Mouse (Mus musculus): ENCODE measurements around the gene Ccdc70. TPM values are rescaled to one million over a fixed set of nuclear protein-coding genes. Genes with fewer than 3 reads are reported as not detected.

Ccdc70 gene
- polyA plus RNA-seq, 1 experiment from 2014 or later, result not detected

DNA sequence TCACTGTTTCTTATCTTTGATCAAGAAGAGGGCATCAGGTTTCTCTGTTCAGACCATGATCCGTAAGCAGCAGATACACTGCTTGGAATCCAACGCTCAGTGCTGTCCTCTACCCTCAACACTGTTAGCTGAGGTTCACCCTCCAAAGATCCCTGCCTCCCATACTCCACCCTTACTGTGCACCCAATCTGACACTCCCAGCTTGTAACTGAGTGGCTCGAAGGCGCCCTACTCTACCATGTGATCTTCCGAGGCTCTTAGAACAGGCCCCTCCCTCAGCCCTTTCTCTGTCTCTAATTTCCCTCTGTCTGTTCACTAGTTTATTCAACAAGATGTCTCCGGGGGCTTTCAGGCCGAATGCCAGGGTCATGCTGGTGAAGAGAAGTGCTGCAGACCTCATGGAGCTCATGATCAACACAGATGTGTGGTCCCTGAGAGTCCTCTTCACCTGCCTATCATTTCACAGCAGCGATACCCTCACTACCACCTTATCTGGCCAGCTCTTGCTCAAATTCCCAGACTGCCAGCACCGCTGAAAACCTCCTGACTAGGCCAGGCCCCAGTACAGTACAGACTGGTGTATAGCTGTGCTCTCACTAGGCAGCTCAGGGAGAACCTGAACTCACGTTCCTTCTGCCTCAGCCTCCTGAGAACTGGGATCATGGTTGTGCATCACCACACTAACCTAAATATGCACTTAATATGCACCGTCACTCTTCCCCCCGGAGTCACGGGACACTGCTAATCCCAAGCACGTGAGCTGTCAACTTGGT lies 35.4 kb downstream of the Ccdc70 start:
- Histone ChIP-seq H3K79me2 (ENCODE audit: inconsistent target) (no peaks in the 10 kb centered on the region), H3K4me3 (ENCODE audit: inconsistent target) (no peak overlapping the region), H3K36me3 (ENCODE audit: inconsistent target) (no peaks in the 10 kb centered on the region), H3K27ac (no peak overlapping the region)
- 90% methylated on average over 14 of the region's 14 CpGs for WGBS (ENCODE audit: missing documents)

DNA sequence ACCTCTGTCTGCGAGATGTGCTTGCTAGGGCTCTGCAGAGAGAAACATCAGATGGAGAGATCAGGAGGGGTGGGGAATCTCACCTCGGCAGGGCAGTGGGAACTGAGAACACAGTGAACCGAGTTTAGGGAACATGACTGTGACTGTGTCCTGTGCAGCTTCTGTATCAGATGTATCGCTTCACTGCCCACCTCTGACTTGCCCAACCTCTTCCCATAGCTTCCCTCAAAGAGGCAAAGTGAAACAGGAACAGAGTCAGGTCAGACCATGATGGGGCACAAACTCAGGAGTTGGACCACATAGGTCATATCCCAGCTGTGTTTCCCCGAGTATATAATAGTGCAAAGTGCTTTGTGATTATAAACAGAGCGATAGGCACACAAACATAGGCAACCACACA lies 36.8 kb downstream of the Ccdc70 start:
- H3K36me3 ChIP-seq (ENCODE audit: inconsistent target), result no peaks in the 10 kb centered on the region
- no peak overlapping the region for H3K27ac ChIP-seq
- H3K79me2 ChIP-seq (ENCODE audit: inconsistent target), result no peaks in the 10 kb centered on the region
- H3K4me3 ChIP-seq (ENCODE audit: inconsistent target), result no peak overlapping the region
- 60% methylated on average over 6 of the region's 6 CpGs for WGBS (ENCODE audit: missing documents)

DNA sequence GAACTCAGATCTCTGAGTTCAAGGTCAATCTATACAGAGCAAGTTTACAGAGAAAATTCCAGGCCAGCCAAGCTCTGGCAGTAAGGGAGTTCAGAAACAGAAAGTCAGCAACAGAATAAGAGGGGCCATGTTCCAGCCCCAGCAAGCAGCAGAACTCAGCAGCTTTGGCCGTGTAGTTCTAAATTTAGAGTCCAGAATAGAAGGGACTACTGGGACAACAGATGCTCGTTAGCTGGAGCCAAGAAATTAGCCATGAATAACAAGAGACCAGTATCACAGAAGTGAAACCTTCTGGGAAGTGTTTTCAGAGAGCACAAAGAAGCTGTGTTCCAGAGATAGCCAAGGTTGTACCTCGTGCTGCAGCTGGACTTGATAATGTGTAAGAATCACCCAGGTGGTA lies 39.8 kb downstream of the Ccdc70 start:
- 77% methylated on average over 3 of the region's 3 CpGs for WGBS (ENCODE audit: missing documents)
- H3K79me2 ChIP-seq (ENCODE audit: inconsistent target), result no peaks in the 10 kb centered on the region
- H3K36me3 ChIP-seq (ENCODE audit: inconsistent target), result no peaks in the 10 kb centered on the region
- no peak overlapping the region for H3K4me3 ChIP-seq (ENCODE audit: inconsistent target)
- no peak overlapping the region for H3K27ac ChIP-seq

DNA sequence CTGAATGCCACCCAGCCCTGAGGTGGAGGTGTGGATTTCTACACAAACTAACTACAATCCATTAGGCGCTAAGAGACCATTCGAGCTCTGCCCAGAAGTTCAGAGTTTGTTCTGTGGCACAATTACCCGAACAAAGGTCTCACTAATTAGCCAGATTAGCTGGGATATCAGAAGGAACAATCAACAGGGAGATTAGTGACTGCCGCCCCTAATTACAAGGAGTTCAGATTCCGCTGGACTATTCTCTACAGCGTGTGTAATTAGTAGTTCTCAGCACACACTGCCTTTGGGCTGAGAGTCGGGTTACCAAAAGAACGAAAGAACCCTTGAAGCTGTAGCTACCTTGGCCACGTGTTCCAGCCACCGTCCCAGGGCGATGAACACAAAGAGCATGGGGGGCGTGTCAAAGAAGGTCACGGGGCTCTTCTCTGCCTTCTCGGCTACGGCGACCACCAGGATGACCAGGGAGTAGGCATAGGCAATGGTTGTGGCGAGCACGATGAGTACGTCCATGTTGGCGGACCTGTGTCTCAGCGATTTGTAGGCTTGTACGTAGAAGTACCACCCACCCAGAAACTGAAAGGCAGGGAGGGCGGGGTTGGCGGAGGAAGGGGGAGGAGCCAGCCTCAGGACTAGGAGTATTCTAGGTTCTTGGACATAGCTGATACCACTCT lies 43.6 kb downstream of the Ccdc70 start:
- no peak overlapping the region for H3K27ac ChIP-seq
- H3K79me2 ChIP-seq (ENCODE audit: inconsistent target), result no peaks in the 10 kb centered on the region
- WGBS (ENCODE audit: missing documents), result 80% methylated on average over 24 of the region's 24 CpGs
- no peaks in the 10 kb centered on the region for H3K36me3 ChIP-seq (ENCODE audit: inconsistent target)
- no peak overlapping the region for H3K4me3 ChIP-seq (ENCODE audit: inconsistent target)

DNA sequence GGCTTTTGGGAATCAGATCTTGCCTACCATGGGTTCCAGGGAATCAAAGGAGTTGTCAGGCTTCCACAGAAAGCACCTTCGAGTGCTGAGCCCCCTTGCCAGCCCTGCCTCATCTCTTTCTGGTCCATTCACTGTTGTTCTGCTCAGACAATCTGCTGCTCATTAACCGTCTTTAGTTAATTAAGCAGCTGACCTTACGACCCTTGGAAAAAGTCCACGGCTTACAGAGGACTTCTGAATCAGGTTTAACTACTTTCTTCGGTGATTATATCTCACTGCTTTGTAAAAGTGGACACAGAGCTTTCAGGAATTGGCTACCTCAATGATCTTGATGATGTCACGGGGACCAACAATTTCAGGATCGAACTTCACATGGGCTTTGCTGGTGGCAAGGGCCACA lies 48.2 kb downstream of the Ccdc70 start:
- H3K4me3 ChIP-seq (ENCODE audit: inconsistent target), result no peak overlapping the region
- no peak overlapping the region for H3K27ac ChIP-seq
- no peaks in the 10 kb centered on the region for H3K36me3 ChIP-seq (ENCODE audit: inconsistent target)
- 85% methylated on average over 7 of the region's 7 CpGs for WGBS (ENCODE audit: missing documents)
- no peaks in the 10 kb centered on the region for H3K79me2 ChIP-seq (ENCODE audit: inconsistent target)

DNA sequence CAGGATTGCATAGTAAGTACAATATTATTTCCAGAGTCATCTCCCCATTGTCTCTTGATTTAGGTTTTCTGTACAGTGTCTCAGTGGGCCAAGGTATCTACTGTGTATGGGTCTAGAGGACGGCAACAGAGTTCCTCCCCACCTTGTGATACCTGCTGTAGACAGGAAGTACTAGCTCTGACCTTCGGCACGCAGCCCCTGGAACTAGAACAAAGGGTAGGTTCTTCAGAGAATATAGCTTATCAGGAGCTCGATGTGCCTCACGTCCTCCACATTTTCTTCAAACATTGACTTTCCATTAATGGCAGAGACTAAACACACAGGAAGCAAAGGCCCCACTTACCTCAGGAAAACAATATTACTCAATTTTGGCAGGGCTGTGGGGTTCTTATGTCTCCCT lies 49.9 kb downstream of the Ccdc70 start:
- H3K79me2 ChIP-seq (ENCODE audit: inconsistent target), result no peaks in the 10 kb centered on the region
- WGBS (ENCODE audit: missing documents), result 70% methylated on average over 5 of the region's 5 CpGs
- no peaks in the 10 kb centered on the region for H3K36me3 ChIP-seq (ENCODE audit: inconsistent target)
- H3K27ac ChIP-seq, result no peak overlapping the region
- no peak overlapping the region for H3K4me3 ChIP-seq (ENCODE audit: inconsistent target)

DNA sequence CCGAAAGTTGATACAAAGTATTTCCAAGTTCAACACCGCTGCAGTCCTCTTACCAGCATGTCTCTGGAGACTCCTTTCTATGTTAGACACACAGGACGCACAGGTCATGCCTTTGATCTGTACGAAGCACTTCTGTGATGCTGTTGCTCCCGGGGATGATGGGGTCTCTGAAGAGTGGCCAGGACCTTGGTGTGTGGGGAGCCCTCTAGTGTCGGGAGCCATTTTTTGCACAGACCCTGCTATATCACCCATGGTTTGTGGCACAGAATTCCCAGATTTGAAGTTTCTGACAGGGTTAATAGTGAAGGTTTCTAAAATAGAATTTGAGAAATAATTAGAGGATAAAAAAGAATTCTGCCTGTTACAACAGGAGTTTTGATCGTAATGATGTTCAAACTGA lies 52.7 kb downstream of the Ccdc70 start:
- WGBS (ENCODE audit: missing documents), result 59% methylated on average over 7 of the region's 7 CpGs
- Histone ChIP-seq H3K36me3 (ENCODE audit: inconsistent target) (no peaks in the 10 kb centered on the region), H3K27ac (no peak overlapping the region)

More for the DNA sequence above, 52.7 kb downstream of the Ccdc70 start:
- Histone ChIP-seq H3K4me3 (ENCODE audit: inconsistent target) (no peak overlapping the region), H3K79me2 (ENCODE audit: inconsistent target) (no peaks in the 10 kb centered on the region)

Other genes with a start within 250 kb of the Ccdc70 start
- not detected in 3 replicates for gene Defa24, start 235.3 kb upstream of the Ccdc70 start, polyA plus RNA-seq (2018)
- gene Defb50, start 146.2 kb upstream of the Ccdc70 start, polyA plus RNA-seq (2018), result not detected in 3 replicates
- not detected in 3 replicates for gene Defb2, start 129.8 kb upstream of the Ccdc70 start, polyA plus RNA-seq (2018)
- not detected in 3 replicates for gene Defb10, start 110.9 kb upstream of the Ccdc70 start, polyA plus RNA-seq (2018)
- gene Defb9, start 84.4 kb upstream of the Ccdc70 start, polyA plus RNA-seq (2018), result not detected in 3 replicates
- not detected in 3 replicates for gene Defb11, start 63.4 kb upstream of the Ccdc70 start, polyA plus RNA-seq (2018)
- not detected in 3 replicates for gene Defb15, start 37.1 kb upstream of the Ccdc70 start, polyA plus RNA-seq (2018)
- not detected in 3 replicates for gene Defb35, start 31.4 kb upstream of the Ccdc70 start, polyA plus RNA-seq (2018)
- not detected in 3 replicates for gene Defb13, start 23.0 kb upstream of the Ccdc70 start, polyA plus RNA-seq (2018)
- not detected in 3 replicates for gene Fam90a1a, start 11.1 kb upstream of the Ccdc70 start, polyA plus RNA-seq (2018)
- gene Atp7b, start 90.5 kb downstream of the Ccdc70 start, polyA plus RNA-seq (2018), result not detected in 3 replicates
- 7.6 to 11.5 TPM (median 10.9 TPM) in 3 replicates for gene Alg11, start 90.9 kb downstream of the Ccdc70 start, polyA plus RNA-seq (2018)
- not detected in 3 replicates for gene Nek5, start 155.3 kb downstream of the Ccdc70 start, polyA plus RNA-seq (2018)
- gene Nek3, start 196.7 kb downstream of the Ccdc70 start, polyA plus RNA-seq (2018), result 0.77 to 1.0 TPM (median 0.79 TPM) in 3 replicates
- gene Ckap2, start 216.0 kb downstream of the Ccdc70 start, polyA plus RNA-seq (2018), result 0.34 to 3.3 TPM (median 2.6 TPM) in 3 replicates
- 18.8 to 27.6 TPM (median 20.9 TPM) in 3 replicates for gene Vps36, start 223.0 kb downstream of the Ccdc70 start, polyA plus RNA-seq (2018)